Mouse (Mus musculus) embryonic facial prominence, embryonic 10.5 days (tissue): ENCODE data around the gene Camsap2. TPM values are rescaled to one million over a fixed set of nuclear protein-coding genes. Genes with fewer than 3 reads are reported as not detected.
A peak's percentile ranks its signal among the peaks of the same experiment; 100 is the strongest.

Experiments used
- DNase-seq: peaks from one replicate; pipeline ENCODE4 v3.0.0-alpha.2; 2017; ENCODE audit warnings: low spot score
- H3K27ac ChIP-seq: fragments of 300-500 bp; sonication (generic); replicated peaks from 2 replicates; pipeline ENCODE4 v1.5.1; 2016; ENCODE audit warnings: mild to moderate bottlenecking
- H3K27me3 ChIP-seq: fragments of 300-500 bp; sonication (generic); replicated peaks from 2 replicates; pipeline ENCODE4 v1.6.1; 2016; ENCODE audit warnings: low read depth, mild to moderate bottlenecking; ENCODE audit not compliant: poor library complexity, severe bottlenecking
- H3K36me3 ChIP-seq: fragments of 300-500 bp; sonication (generic); replicated peaks from 2 replicates; pipeline ENCODE4 v1.6.1; 2016; ENCODE audit warnings: mild to moderate bottlenecking, moderate library complexity
- H3K4me1 ChIP-seq: fragments of 300-500 bp; sonication (generic); 2 replicates; pipeline ENCODE4 v1.6.1; 2016
- H3K4me3 ChIP-seq: fragments of 300-500 bp; sonication (generic); 2 replicates; pipeline ENCODE4 v1.5.1; 2016; ENCODE audit warnings: mild to moderate bottlenecking, moderate library complexity
- H3K9me3 ChIP-seq: fragments of 300-500 bp; sonication (generic); 2 replicates; pipeline ENCODE4 v1.6.1; 2016; ENCODE audit warnings: mild to moderate bottlenecking
- WGBS: fragments of 180-500 bp; shearing (Covaris S2); methylation state at CpG from one replicate; pipeline ENCODE4 v1.1.7; 2016; 5-methylcytosine and 5-hydroxymethylcytosine counted together
- polyA plus RNA-seq: library from polyadenylated mRNA; unstranded; fragments of >200 nt; fragmentation: Nextera tagmentation; extraction: Ambion mirVana; gene quantifications from 2 replicates; pipeline ENCODE4 v1.2.1, GENCODE M21; 2016

The Camsap2 gene
- polyA plus RNA-seq, 1 experiment from 2014 or later = 11.4 TPM

GRCm38 (mm10) chr1:136227870-136228269 lies 118.0 kb downstream of the Camsap2 start:
- Histone ChIP-seq H3K36me3 (peaks cover 46% of the 10 kb centered on the region), H3K4me1 (peaks cover 57% of the 10 kb centered on the region), H3K4me3 (no peak overlapping the region), H3K9me3 (no peaks in the 10 kb centered on the region), H3K27ac (peak overlapping the region; percentile 94; the same call in 1 of the 2 replicates), H3K27me3 (peaks cover 12% of the 10 kb centered on the region; the same call in 1 of the 2 replicates)
- 74% methylated on average over 4 of the region's 4 CpGs for WGBS
- no peak for DNase-seq

GRCm38 (mm10) chr1:136226626-136227025 lies 119.3 kb downstream of the Camsap2 start:
- Histone ChIP-seq H3K27ac (no peak overlapping the region), H3K4me3 (no peak overlapping the region), H3K27me3 (0 out of 2 replicates have a peak, but pooled peaks cover 8% of the 10 kb centered on the region), H3K9me3 (no peaks in the 10 kb centered on the region), H3K4me1 (peaks cover 44% of the 10 kb centered on the region), H3K36me3 (peaks cover 58% of the 10 kb centered on the region)
- 92% methylated on average over 8 of the region's 8 CpGs for WGBS
- no peak for DNase-seq

GRCm38 (mm10) chr1:136225846-136226245 lies 120.1 kb downstream of the Camsap2 start:
- Histone ChIP-seq H3K9me3 (no peaks in the 10 kb centered on the region), H3K36me3 (peaks cover 66% of the 10 kb centered on the region)
- WGBS = 93% methylated on average over 8 of the region's 8 CpGs

GRCm38 (mm10) chr1:136223758-136224342 lies 122.1 kb downstream of the Camsap2 start:
- peaks cover 23% of the 10 kb centered on the region for H3K4me1 ChIP-seq
- H3K27ac ChIP-seq = no peak overlapping the region
- DNase-seq = no peak
- H3K9me3 ChIP-seq = no peaks in the 10 kb centered on the region
- no peak overlapping the region for H3K4me3 ChIP-seq
- H3K36me3 ChIP-seq = peaks cover 86% of the 10 kb centered on the region
- H3K27me3 ChIP-seq = no peaks in the 10 kb centered on the region
- 90% methylated on average over 10 of the region's 10 CpGs for WGBS

More at GRCm38 (mm10) chr1:136225846-136226245, 120.1 kb downstream of the Camsap2 start:
- peaks cover 36% of the 10 kb centered on the region for H3K4me1 ChIP-seq
- DNase-seq = no peak
- H3K27ac ChIP-seq = no peak overlapping the region
- H3K27me3 ChIP-seq = 0 out of 2 replicates have a peak, but pooled peaks cover 8% of the 10 kb centered on the region
- no peak overlapping the region for H3K4me3 ChIP-seq

- Histone ChIP-seq H3K4me3 (no peak overlapping the region), H3K9me3 (no peaks in the 10 kb centered on the region), H3K27me3 (no peaks in the 10 kb centered on the region), H3K36me3 (peaks cover 99% of the 10 kb centered on the region), H3K4me1 (peaks cover 12% of the 10 kb centered on the region; the same call in 1 of the 2 replicates), H3K27ac (no peak overlapping the region)
- WGBS = 90% methylated on average over 10 of the region's 10 CpGs
- no peak for DNase-seq
These were observed 123.5 kb downstream of the Camsap2 start for GRCm38 (mm10) chr1:136222386-136222785.

GRCm38 (mm10) chr1:136220037-136220871 lies 125.7 kb downstream of the Camsap2 start:
- Histone ChIP-seq H3K36me3 (peaks cover 99% of the 10 kb centered on the region), H3K27ac (no peak overlapping the region; the same call in 1 of the 2 replicates), H3K4me3 (no peak overlapping the region), H3K4me1 (peaks cover 8% of the 10 kb centered on the region; the same call in 1 of the 2 replicates), H3K27me3 (no peaks in the 10 kb centered on the region), H3K9me3 (no peaks in the 10 kb centered on the region)
- peak; percentile 26 for DNase-seq
- WGBS = 78% methylated on average over 10 of the region's 10 CpGs

Other genes with a start within 250 kb of the Camsap2 start
- gene Kif21b, start 214.7 kb downstream of the Camsap2 start, polyA plus RNA-seq = 6.5 and 7.3 TPM in 2 replicates
- 0.42 and 0.58 TPM in 2 replicates for gene Mroh3, start 133.3 kb downstream of the Camsap2 start, polyA plus RNA-seq
- 24.1 and 26.4 TPM in 2 replicates for gene Inava, start 111.8 kb downstream of the Camsap2 start, polyA plus RNA-seq
- gene Gpr25, start 85.2 kb downstream of the Camsap2 start, polyA plus RNA-seq = not detected in 2 replicates
- 16.9 and 17.8 TPM in 2 replicates for gene Ddx59, start 69.2 kb upstream of the Camsap2 start, polyA plus RNA-seq
- 8.6 and 10.5 TPM in 2 replicates for gene Kif14, start 120.2 kb upstream of the Camsap2 start, polyA plus RNA-seq